Mouse (Mus musculus) MEL-GATA-1-ER (cell line): Measurements from ENCODE around the gene Gcfc2.

Source experiments
- DNase-seq: peaks from one replicate; pipeline ENCODE4 v3.0.0-alpha.2; 2012; ENCODE audit warnings: low read depth; ENCODE audit errors: extremely low read depth

The Gcfc2 gene

GRCm38 (mm10) chr6:81975971-81976621 is 52.6 kb downstream of the Gcfc2 start:
- peak; percentile 54 for DNase-seq

- DNase-seq = no peak
Measured at GRCm38 (mm10) chr6:81979286-81979685, 55.8 kb downstream of the Gcfc2 start.

- no peak for DNase-seq
Measured at GRCm38 (mm10) chr6:81986171-81986570, 62.7 kb downstream of the Gcfc2 start.

- no peak for DNase-seq
Measured at GRCm38 (mm10) chr6:81986599-81986998, 63.1 kb downstream of the Gcfc2 start.

GRCm38 (mm10) chr6:81987010-81987409 is 63.5 kb downstream of the Gcfc2 start:
- DNase-seq = peak; percentile 18

GRCm38 (mm10) chr6:81987580-81987979 is 64.1 kb downstream of the Gcfc2 start:
- no peak for DNase-seq

GRCm38 (mm10) chr6:81988341-81988740 is 64.9 kb downstream of the Gcfc2 start:
- no peak for DNase-seq

- DNase-seq = no peak
Measured at GRCm38 (mm10) chr6:81990049-81990810, 66.8 kb downstream of the Gcfc2 start.
